Comparison of ENCODE assay signal across 31 mouse cellular contexts in genomic region chr5:115849263-115849829, GRCm38 (mm10). TPM values are rescaled to one million over a fixed set of nuclear protein-coding genes. Genes with fewer than 3 reads are reported as not detected.
A peak's percentile ranks its signal among the peaks of the same experiment; 100 is the strongest.
DNase-seq lines count a peak whose midpoint lies in the region; ATAC-seq and TF ChIP-seq lines count a peak whose summit lies in the region.
"Had no signal": no experiment of that assay in that cellular context is flagged by ENCODE, and none has a peak within 500 bp of the region (broad histone marks: within the 10 kb centered on the region; RNA-seq: fewer than 3 reads in every experiment).

No protein-coding gene starts in this region.

- TF ChIP-seq POLR2A in brain, embryonic 14.5 days (IDR thresholded peaks at IDR 0.05; ENCODE audit: borderline replicate concordance, extremely low read depth, insufficient read depth, insufficient read length, poor library complexity, severe bottlenecking), result no peak
- no peak for TF ChIP-seq POLR2A in thymus, adult 2 months (IDR thresholded peaks at IDR 0.05; ENCODE audit: control insufficient read depth, extremely low read depth, insufficient read depth, low read length, poor library complexity)

- peak; percentile 38 to 63 for DNase-seq in kidney, postnatal 25 days
- no peak for DNase-seq in kidney, postnatal 10 days
- DNase-seq in brain, embryonic 14.5 days (ENCODE audit: low read depth), result peak; percentile 54
- DNase-seq in cerebellum, postnatal 25 days, result no peak
- no peak for DNase-seq in thymus, adult 2 months
- DNase-seq: adrenal gland, adult 2 months; adrenal gland, postnatal 36 days; cerebellum, adult 2 months; cerebellum, postnatal 14 days; embryo, embryonic 11 days; gastrocnemius, postnatal 25 days; heart, adult 18-20 months; heart, postnatal 36 days; kidney, adult 8-10 months; right cerebral cortex, postnatal 4 days; thymus, adult 18-20 months; thymus, postnatal 36 days had no signal

- H3K27me3 ChIP-seq in forebrain, embryonic 15.5 days, result no peaks in the 10 kb centered on the region
- no peaks in the 10 kb centered on the region for H3K27me3 ChIP-seq in forebrain, embryonic 12.5 days
- no peaks in the 10 kb centered on the region for H3K27me3 ChIP-seq in thymus, adult 2 months (ENCODE audit: control insufficient read depth, insufficient read depth, low read length)
- H3K27me3 ChIP-seq: embryonic facial prominence, embryonic 12.5 days; limb, embryonic 13.5 days; lung, embryonic 15.5 days; neural tube, embryonic 12.5 days; Patski had no signal

- H3K36me3 ChIP-seq in forebrain, embryonic 15.5 days, result no peaks in the 10 kb centered on the region
- H3K36me3 ChIP-seq in forebrain, embryonic 12.5 days (replicated peaks), result peaks cover 56% of the 10 kb centered on the region
- H3K36me3 ChIP-seq in thymus, adult 2 months (ENCODE audit: control insufficient read depth, insufficient read depth, low read length), result peaks cover 8% of the 10 kb centered on the region; the same call in 1 of the 2 replicates

- H3K9me3 ChIP-seq in forebrain, embryonic 15.5 days, result no peaks in the 10 kb centered on the region
- no peaks in the 10 kb centered on the region for H3K9me3 ChIP-seq in forebrain, embryonic 12.5 days
- H3K9me3 ChIP-seq: embryonic facial prominence, embryonic 12.5 days; G1E; limb, embryonic 13.5 days; lung, embryonic 15.5 days; neural tube, embryonic 12.5 days had no signal

- H3K27ac ChIP-seq in forebrain, embryonic 15.5 days (replicated peaks), result 0 out of 2 replicates have a peak overlapping the region, but pooled peaks have one; percentile 48
- H3K27ac ChIP-seq in forebrain, embryonic 12.5 days, result no peak overlapping the region
- H3K27ac ChIP-seq in thymus, adult 2 months (ENCODE audit: control insufficient read depth, insufficient read depth, low read length), result no peak overlapping the region
- H3K27ac ChIP-seq: embryonic facial prominence, embryonic 12.5 days; limb, embryonic 13.5 days; lung, embryonic 15.5 days; neural tube, embryonic 12.5 days; stomach, postnatal 0 days had no signal

- WGBS in forebrain, embryonic 15.5 days, result 46% methylated on average over 12 of the region's 12 CpGs
- 66% methylated on average over 12 of the region's 12 CpGs for WGBS in forebrain, embryonic 12.5 days
- whole genome bisulfite sequencing in thymus, adult 2 months, result 97% methylated on average over 12 of the region's 12 CpGs

- H3K4me2 ChIP-seq in forebrain, embryonic 15.5 days (replicated peaks), result no peak overlapping the region
- H3K4me2 ChIP-seq in forebrain, embryonic 12.5 days, result no peak overlapping the region
- H3K4me2 ChIP-seq: embryonic facial prominence, embryonic 12.5 days; heart, embryonic 11.5 days; limb, embryonic 13.5 days; liver, embryonic 11.5 days; lung, embryonic 15.5 days; midbrain, embryonic 11.5 days; neural tube, embryonic 12.5 days had no signal

- ATAC-seq in forebrain, embryonic 15.5 days (replicated peaks), result no peak
- no peak for ATAC-seq in forebrain, embryonic 12.5 days (ENCODE audit: low FRiP score)
- ATAC-seq: hindbrain, embryonic 16.5 days; midbrain, embryonic 16.5 days; Patski had no signal

- peaks cover 28% of the 10 kb centered on the region for H3K4me1 ChIP-seq in forebrain, embryonic 15.5 days
- peaks cover 36% of the 10 kb centered on the region for H3K4me1 ChIP-seq in forebrain, embryonic 12.5 days
- peaks cover 13% of the 10 kb centered on the region for H3K4me1 ChIP-seq in thymus, adult 2 months (replicated peaks; ENCODE audit: control insufficient read depth, insufficient read depth, low read length)

- H3K9ac ChIP-seq in forebrain, embryonic 15.5 days (replicated peaks), result no peak overlapping the region
- no peak overlapping the region for H3K9ac ChIP-seq in forebrain, embryonic 12.5 days
- H3K9ac ChIP-seq: embryonic facial prominence, embryonic 12.5 days; limb, embryonic 13.5 days; lung, embryonic 15.5 days; neural tube, embryonic 12.5 days had no signal

- no peak overlapping the region for H3K4me3 ChIP-seq in forebrain, embryonic 15.5 days
- H3K4me3 ChIP-seq in forebrain, embryonic 12.5 days (replicated peaks), result no peak overlapping the region
- H3K4me3 ChIP-seq in thymus, adult 2 months (ENCODE audit: control insufficient read depth, insufficient read depth, low read length), result no peak overlapping the region
- H3K4me3 ChIP-seq: embryonic facial prominence, embryonic 12.5 days; limb, embryonic 13.5 days; lung, embryonic 15.5 days; neural tube, embryonic 12.5 days had no signal

- TF ChIP-seq CTCF in brain, embryonic 14.5 days (IDR thresholded peaks at IDR 0.05; ENCODE audit: borderline replicate concordance, extremely low read depth, insufficient read depth, insufficient read length), result no peak
- TF ChIP-seq CTCF in thymus, adult 2 months (IDR thresholded peaks at IDR 0.05; ENCODE audit: borderline replicate concordance, control insufficient read depth, extremely low read depth, insufficient read depth, low read length, poor library complexity), result no peak

RNA-seq across cellular contexts. Expression of gene Cit, which starts 4.3 kb away (rescaled TPM):
- polyA plus RNA-seq in forebrain, embryonic 15.5 days (2015; fragmentation: Nextera tagmentation; extraction: Ambion mirVana), result 17.2 and 20.3 TPM in 2 replicates
- polyA plus RNA-seq in forebrain, embryonic 12.5 days (2016; fragmentation: Nextera tagmentation; extraction: Ambion mirVana), result 41.4 and 46.5 TPM in 2 replicates
- polyA plus RNA-seq in brain, embryonic 14.5 days (2012; rRNA removed), result 8.9 and 12.7 TPM in 2 replicates
- polyA plus RNA-seq in thymus, adult 2 months (2012; rRNA removed), result 14.1 and 21.9 TPM in 2 replicates

Comparison
In these comparisons a context has a peak if more than half of its experiments do, and no peak if none do; other contexts are left out.
1. DNase-seq: peak in kidney, postnatal 25 days (2 of 2) and brain, embryonic 14.5 days (single experiment); none in kidney, postnatal 10 days (single experiment), cerebellum, postnatal 25 days (0 of 2) and thymus, adult 2 months (single experiment).